Mouse (Mus musculus) heart, embryonic 12.5 days (tissue): ENCODE measurements at regions not wholly inside any gene's neighbourhood (a gene's known extent, or its start where the extent isn't known, plus 50 kb on each side); places are given as distances from the start of the nearest gene placed in this dataset.

Experiments used
- ATAC-seq: fragments of 200-750 bp; cut with Nextera tagmentation; 2 replicates; pipeline ENCODE4 v1.8.0; 2017; ENCODE audit warnings: moderate TSS enrichment, moderate library complexity; ENCODE audit not compliant: insufficient number of reproducible peaks, low FRiP score
- H3K27ac ChIP-seq: fragments of 300-500 bp; sonication (generic); 2 replicates; pipeline ENCODE4 v1.5.1; 2016; ENCODE audit warnings: mild to moderate bottlenecking, moderate library complexity; ENCODE audit not compliant: poor library complexity, severe bottlenecking
- H3K27me3 ChIP-seq: fragments of 300-500 bp; sonication (generic); replicated peaks from 2 replicates; pipeline ENCODE4 v1.6.1; 2016; ENCODE audit warnings: mild to moderate bottlenecking, moderate library complexity
- H3K36me3 ChIP-seq: fragments of 300-500 bp; sonication (generic); 2 replicates; pipeline ENCODE4 v1.6.1; 2016; ENCODE audit warnings: mild to moderate bottlenecking, moderate library complexity
- H3K4me1 ChIP-seq: fragments of 300-500 bp; sonication (generic); replicated peaks from 2 replicates; pipeline ENCODE4 v1.6.1; 2016; ENCODE audit warnings: mild to moderate bottlenecking
- H3K4me2 ChIP-seq: fragments of 300-500 bp; sonication (generic); 2 replicates; pipeline ENCODE4 v1.6.1; 2016; ENCODE audit warnings: mild to moderate bottlenecking, moderate library complexity
- H3K4me3 ChIP-seq: fragments of 300-500 bp; sonication (generic); 2 replicates; pipeline ENCODE4 v1.5.1; 2016; ENCODE audit warnings: mild to moderate bottlenecking
- H3K9ac ChIP-seq: fragments of 300-500 bp; sonication (generic); 2 replicates; pipeline ENCODE4 v1.6.1; 2016; ENCODE audit warnings: mild to moderate bottlenecking, moderate library complexity
- H3K9me3 ChIP-seq: fragments of 300-500 bp; sonication (generic); replicated peaks from 2 replicates; pipeline ENCODE4 v1.6.1; 2016; ENCODE audit warnings: mild to moderate bottlenecking, moderate library complexity
- WGBS: fragments of 180-500 bp; shearing (Covaris S2); methylation state at CpG from one replicate; pipeline ENCODE4 v1.1.7; 2016; 5-methylcytosine and 5-hydroxymethylcytosine counted together

DNA sequence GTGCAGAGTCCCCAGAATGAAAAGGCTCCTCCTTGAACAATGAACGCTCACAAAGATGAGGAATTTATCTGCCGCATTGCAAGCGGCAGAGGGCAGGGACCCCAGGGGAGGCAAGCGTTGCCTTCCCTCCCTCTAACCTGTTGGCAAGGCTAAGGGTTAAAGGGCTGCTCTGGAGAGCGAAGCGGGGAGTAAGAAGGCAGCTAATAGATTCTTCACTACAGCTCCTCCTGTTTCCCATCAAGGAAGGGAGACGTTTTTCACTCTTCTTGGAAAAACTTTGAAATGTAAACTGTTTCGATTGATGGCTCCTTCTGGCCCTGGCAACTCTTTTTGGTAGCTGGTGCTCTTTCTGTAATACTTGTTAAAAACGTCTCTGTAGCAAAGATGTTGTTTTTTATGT, 162.9 kb downstream of the Cetn3 start:
- Histone ChIP-seq H3K4me1 (peaks cover 6% of the 10 kb centered on the region; the same call in 1 of the 2 replicates), H3K27me3 (no peaks in the 10 kb centered on the region)
- 12% methylated on average over 9 of the region's 9 CpGs for WGBS

DNA sequence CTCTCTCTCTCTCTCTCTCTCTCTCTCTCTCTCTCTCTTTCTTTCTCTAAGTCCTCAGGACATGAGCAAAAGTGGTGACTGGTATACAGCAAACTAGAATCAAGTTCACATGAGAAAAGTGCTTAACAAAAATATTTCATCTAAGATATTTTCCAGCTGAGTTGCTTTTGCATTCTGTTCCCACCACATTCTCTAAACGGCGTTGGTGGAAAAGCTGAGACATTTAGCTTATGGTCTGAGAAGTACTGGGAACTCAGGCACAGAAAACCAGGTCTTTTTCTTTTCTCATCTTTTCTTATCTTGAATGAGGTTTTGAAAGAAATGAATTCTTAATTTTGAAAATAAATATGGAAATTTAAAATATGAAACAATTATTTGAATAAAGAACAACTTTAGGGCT, 182.6 kb downstream of the Cetn3 start:
- Histone ChIP-seq H3K9me3 (no peaks in the 10 kb centered on the region), H3K27ac (no peak overlapping the region), H3K4me1 (no peaks in the 10 kb centered on the region), H3K4me3 (no peak overlapping the region), H3K27me3 (no peaks in the 10 kb centered on the region), H3K4me2 (no peak overlapping the region), H3K9ac (no peak overlapping the region), H3K36me3 (no peaks in the 10 kb centered on the region)
- no peak for ATAC-seq
- 83% methylated on average over 2 of the region's 2 CpGs for WGBS

More for the DNA sequence above, 162.9 kb downstream of the Cetn3 start:
- Histone ChIP-seq H3K27ac (no peak overlapping the region), H3K9ac (peak overlapping the region; percentile 35; the same call in 1 of the 2 replicates), H3K36me3 (no peaks in the 10 kb centered on the region), H3K4me2 (peak overlapping the region; percentile 63), H3K9me3 (no peaks in the 10 kb centered on the region), H3K4me3 (peak overlapping the region; percentile 21)
- ATAC-seq = no peak

DNA sequence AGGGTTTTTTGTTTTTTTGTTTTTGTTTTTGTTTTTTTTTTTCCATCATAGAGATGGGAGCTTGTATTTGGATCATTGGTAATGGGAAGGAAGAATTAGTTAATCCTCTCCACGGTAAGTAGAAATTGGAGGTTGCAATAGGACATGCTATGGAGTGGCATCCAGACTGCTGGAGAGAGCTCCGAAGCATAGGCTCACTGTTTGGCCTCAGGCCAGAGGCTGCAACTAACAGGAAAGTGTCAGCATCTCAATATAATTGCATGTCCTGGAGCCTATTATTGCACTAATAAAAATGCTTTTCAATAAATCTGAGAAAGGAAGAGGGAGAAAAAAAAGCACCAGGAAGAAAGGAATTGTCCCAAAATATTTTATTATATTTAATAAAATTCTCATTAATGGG, 193.0 kb downstream of the Cetn3 start:
- H3K4me3 ChIP-seq = no peak overlapping the region
- no peak for ATAC-seq
- H3K4me1 ChIP-seq = no peaks in the 10 kb centered on the region
- H3K4me2 ChIP-seq = no peak overlapping the region
- WGBS = 59% methylated on average over 2 of the region's 2 CpGs
- no peaks in the 10 kb centered on the region for H3K36me3 ChIP-seq
- no peak overlapping the region for H3K9ac ChIP-seq
- H3K27me3 ChIP-seq = no peaks in the 10 kb centered on the region
- no peak overlapping the region for H3K27ac ChIP-seq
- no peaks in the 10 kb centered on the region for H3K9me3 ChIP-seq

DNA sequence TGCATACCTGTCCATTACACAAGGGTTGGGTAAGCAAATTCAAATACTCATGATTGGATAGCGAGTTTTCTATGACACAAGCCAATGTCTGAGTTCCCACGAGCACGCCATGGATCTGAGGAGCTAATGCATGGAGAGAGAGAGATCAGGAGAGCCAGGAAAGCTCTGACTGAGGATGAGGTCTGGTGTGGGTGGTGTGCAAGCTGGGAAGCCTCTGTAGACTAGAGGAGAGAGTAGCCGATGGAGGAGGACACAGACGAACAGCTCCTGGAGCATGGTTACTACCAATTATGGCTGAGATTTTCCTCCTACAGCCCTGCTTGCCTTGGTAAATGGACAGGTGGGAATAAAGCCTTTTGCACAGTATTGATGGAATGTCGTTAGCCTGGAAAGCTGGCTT, 195.1 kb downstream of the Cetn3 start:
- H3K9me3 ChIP-seq = no peaks in the 10 kb centered on the region
- H3K36me3 ChIP-seq = no peaks in the 10 kb centered on the region
- ATAC-seq = no peak
- no peak overlapping the region for H3K4me3 ChIP-seq
- H3K27ac ChIP-seq = no peak overlapping the region
- H3K4me2 ChIP-seq = no peak overlapping the region
- no peak overlapping the region for H3K9ac ChIP-seq
- 71% methylated on average over 6 of the region's 6 CpGs for WGBS
- no peaks in the 10 kb centered on the region for H3K27me3 ChIP-seq
- no peaks in the 10 kb centered on the region for H3K4me1 ChIP-seq

DNA sequence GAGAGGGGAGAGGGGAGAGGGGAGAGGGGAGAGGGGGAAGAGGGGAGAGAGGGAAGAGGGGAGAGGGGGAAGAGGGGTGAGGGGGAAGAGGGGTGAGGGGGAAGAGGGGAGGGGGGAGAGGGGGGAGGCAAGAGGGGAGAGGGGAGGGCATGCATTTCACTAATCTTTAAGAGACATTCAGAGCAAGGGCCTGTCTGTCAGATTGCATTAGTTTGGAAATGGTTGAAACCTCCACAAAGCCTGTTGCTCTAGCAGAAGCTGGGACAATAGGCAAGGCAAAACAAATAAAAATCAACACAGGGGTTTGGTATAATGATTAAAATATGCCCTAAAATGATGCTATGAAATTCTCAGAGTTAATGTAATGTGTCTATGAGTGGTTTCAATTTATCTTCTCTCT, 196.4 kb downstream of the Cetn3 start:
- ATAC-seq = no peak
- Histone ChIP-seq H3K4me1 (no peaks in the 10 kb centered on the region), H3K9me3 (no peaks in the 10 kb centered on the region), H3K4me3 (no peak overlapping the region), H3K27ac (no peak overlapping the region), H3K9ac (no peak overlapping the region), H3K4me2 (no peak overlapping the region), H3K36me3 (no peaks in the 10 kb centered on the region), H3K27me3 (no peaks in the 10 kb centered on the region)

DNA sequence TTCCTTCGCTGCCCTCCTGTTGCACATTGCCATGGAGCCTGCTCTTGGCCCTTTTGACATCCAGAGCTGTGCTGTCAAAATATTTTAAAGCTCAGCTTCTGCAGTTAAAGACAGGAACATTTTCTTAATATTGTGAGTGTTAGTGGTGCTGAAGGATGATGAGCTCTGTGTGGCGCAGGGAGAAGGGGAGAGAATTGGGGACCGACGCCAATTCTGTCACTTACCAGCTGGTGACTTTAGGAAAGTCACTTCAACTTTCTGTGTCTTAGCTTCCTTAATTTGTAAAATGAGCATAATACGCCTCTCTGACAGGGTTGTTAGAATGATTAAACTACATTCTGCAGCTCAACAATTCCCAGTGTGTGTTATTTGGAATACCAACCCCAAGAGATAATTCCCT, 197.2 kb downstream of the Cetn3 start:
- no peaks in the 10 kb centered on the region for H3K4me1 ChIP-seq
- ATAC-seq = no peak
- H3K4me3 ChIP-seq = no peak overlapping the region
- H3K36me3 ChIP-seq = no peaks in the 10 kb centered on the region
- WGBS = 81% methylated on average over 5 of the region's 5 CpGs
- H3K27ac ChIP-seq = no peak overlapping the region
- H3K4me2 ChIP-seq = no peak overlapping the region
- no peaks in the 10 kb centered on the region for H3K27me3 ChIP-seq
- H3K9ac ChIP-seq = no peak overlapping the region
- H3K9me3 ChIP-seq = no peaks in the 10 kb centered on the region

DNA sequence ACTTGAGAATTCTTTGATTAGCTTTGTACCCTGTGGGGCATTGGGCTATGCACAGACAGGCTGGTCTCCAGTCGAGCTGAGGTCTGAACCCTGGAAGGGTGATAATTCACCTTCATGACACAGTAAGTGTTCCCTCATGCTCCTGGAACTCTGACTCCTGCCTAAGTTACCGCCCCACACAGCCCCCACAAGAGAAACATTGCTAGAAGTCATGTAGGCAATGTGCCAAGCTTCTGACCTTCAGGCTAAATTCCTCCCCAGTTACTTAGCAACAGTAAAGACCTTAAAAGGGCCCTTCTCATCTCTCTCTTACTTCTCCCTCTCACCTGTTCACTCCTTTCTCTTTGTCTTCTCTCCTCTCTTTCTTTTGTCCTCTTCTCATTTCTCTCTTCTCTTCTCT, 199.6 kb downstream of the Cetn3 start:
- H3K4me1 ChIP-seq = no peaks in the 10 kb centered on the region
- no peak overlapping the region for H3K27ac ChIP-seq
- no peak overlapping the region for H3K4me2 ChIP-seq
- no peak for ATAC-seq
- H3K9ac ChIP-seq = no peak overlapping the region
- no peak overlapping the region for H3K4me3 ChIP-seq
- H3K36me3 ChIP-seq = no peaks in the 10 kb centered on the region
- H3K9me3 ChIP-seq = no peaks in the 10 kb centered on the region
- WGBS = 44% methylated on average over 2 of the region's 2 CpGs
- H3K27me3 ChIP-seq = no peaks in the 10 kb centered on the region

DNA sequence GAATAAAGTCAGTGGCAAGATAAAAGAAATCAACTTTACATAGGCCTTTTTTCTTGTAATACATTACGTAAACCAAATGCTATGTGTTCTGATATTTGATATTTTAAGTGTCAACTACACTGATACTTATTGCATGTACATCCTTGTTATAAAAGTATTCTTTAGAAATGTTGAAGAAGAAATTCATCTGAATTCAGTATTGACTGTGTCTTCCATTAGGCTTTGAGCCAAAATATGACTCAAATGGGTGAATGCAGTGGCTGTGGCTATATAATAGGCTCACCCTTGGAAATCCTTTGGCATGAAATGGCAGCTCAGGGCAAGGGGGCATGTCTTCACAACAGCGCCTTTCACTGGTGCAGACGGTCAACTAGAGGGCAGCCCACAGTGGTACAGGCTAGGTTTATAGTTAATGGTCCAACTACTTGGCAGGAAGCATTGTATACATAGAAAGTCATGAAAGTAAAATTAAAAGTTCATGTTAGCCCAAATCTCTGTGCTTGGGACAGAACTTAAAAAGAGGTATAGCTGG, 217.9 kb downstream of the Cetn3 start:
- no peaks in the 10 kb centered on the region for H3K36me3 ChIP-seq
- no peak overlapping the region for H3K9ac ChIP-seq
- no peaks in the 10 kb centered on the region for H3K27me3 ChIP-seq
- H3K4me3 ChIP-seq = no peak overlapping the region
- H3K4me2 ChIP-seq = no peak overlapping the region
- H3K9me3 ChIP-seq = no peaks in the 10 kb centered on the region
- no peak for ATAC-seq
- H3K27ac ChIP-seq = no peak overlapping the region
- WGBS = 78% methylated on average over 3 of the region's 3 CpGs
- H3K4me1 ChIP-seq = no peaks in the 10 kb centered on the region

DNA sequence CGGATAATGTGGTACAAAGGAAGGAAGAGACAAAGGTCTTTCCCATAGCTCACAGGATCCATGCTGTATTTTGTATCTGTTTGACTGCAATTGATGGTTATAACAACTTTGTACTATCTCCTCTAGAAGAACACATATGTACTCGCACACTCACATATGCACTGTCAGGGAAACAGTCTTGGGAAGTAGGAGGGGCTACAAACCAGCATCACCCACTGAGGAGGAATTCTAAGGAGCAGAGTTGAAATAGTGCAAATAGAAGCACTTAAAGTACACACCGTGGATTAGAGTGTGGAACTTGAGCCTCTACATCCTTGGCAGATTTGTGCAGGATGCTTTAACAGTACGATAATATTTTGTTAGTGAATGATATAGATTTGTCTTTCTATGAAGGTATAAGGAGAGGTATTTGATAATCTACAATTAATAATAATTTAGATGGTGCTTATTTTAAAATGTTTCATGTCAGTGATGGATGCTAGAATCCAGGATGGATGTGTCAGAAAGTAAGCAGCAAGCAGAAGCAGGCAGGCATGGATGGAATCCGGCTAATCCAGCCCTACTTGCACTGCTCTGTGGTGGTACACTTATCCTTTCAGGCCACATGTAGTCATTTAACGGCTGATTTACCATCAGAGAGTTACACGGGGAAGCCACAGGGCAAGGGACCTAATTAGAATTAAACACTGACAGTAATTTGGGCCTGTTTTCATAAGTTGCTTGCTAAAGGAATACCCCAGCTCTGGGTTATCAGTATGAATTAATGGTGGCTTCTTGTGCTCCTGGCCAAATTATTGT, 223.3 kb downstream of the Cetn3 start:
- ATAC-seq = no peak
- H3K9ac ChIP-seq = no peak overlapping the region
- no peaks in the 10 kb centered on the region for H3K4me1 ChIP-seq
- no peaks in the 10 kb centered on the region for H3K9me3 ChIP-seq
- H3K4me3 ChIP-seq = no peak overlapping the region
- H3K27ac ChIP-seq = no peak overlapping the region
- no peak overlapping the region for H3K4me2 ChIP-seq
- no peaks in the 10 kb centered on the region for H3K27me3 ChIP-seq
- H3K36me3 ChIP-seq = no peaks in the 10 kb centered on the region
- 69% methylated on average over 7 of the region's 7 CpGs for WGBS

DNA sequence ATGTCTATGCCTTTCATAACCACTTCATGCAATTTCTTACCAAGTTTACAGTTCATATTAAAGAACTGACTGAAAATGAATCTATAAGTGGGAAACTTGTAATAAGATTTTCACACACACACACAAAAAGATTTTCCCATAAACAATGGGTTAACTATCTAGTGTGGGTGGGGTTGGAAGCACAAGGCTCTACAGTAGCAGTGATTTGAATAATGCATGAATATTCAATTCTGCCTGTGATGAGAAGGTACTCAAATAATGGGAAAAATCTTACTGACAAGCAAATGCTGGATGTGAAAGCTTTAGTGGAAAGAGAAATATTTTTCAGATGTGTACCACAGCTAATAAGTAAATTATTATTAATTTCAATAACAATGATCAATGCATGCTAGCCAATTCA, 224.3 kb downstream of the Cetn3 start:
- Histone ChIP-seq H3K27ac (no peak overlapping the region), H3K27me3 (no peaks in the 10 kb centered on the region), H3K9ac (no peak overlapping the region), H3K9me3 (no peaks in the 10 kb centered on the region), H3K36me3 (no peaks in the 10 kb centered on the region), H3K4me3 (no peak overlapping the region), H3K4me2 (no peak overlapping the region), H3K4me1 (no peaks in the 10 kb centered on the region)
- ATAC-seq = no peak

DNA sequence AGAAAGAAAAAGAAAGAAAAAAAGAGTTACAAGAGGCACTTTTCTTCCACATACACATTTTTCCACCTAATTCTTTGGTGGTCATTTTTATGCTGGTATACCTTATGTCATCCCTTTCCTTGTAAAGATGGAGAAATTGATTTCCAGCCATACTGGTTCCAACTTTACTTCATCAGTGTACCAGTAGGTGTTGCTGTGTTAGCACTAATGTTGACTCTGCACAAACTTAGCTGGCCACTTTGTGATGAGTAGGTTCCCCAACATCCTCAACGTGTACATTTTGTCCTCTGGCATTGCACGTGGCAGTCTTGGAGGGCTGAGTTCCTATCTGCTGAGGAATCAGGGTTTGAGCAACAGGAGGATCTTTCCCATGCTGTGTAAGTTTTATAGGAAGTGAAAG, 256.7 kb downstream of the Cetn3 start:
- H3K36me3 ChIP-seq = no peaks in the 10 kb centered on the region
- no peaks in the 10 kb centered on the region for H3K27me3 ChIP-seq
- H3K4me3 ChIP-seq = no peak overlapping the region
- H3K4me1 ChIP-seq = no peaks in the 10 kb centered on the region
- H3K27ac ChIP-seq = no peak overlapping the region
- H3K4me2 ChIP-seq = no peak overlapping the region
- H3K9me3 ChIP-seq = no peaks in the 10 kb centered on the region
- H3K9ac ChIP-seq = no peak overlapping the region
- ATAC-seq = no peak
- WGBS = 27% methylated on average over 2 of the region's 2 CpGs
